Mouse (Mus musculus) kidney, embryonic 15.5 days (tissue): ENCODE measurements at regions not wholly inside any gene's neighbourhood (a gene's known extent, or its start where the extent isn't known, plus 50 kb on each side); places are given as distances from the start of the nearest gene placed in this dataset.
A peak's percentile ranks its signal among the peaks of the same experiment; 100 is the strongest.
"Not testable (repeated sequence)": the region's sequence is repeated elsewhere in the genome, so short reads cannot be mapped to it uniquely, and the experiment has no call there.

Source experiments
- ATAC-seq: fragments of 200-750 bp; cut with Nextera tagmentation; replicated peaks from 2 replicates; pipeline ENCODE4 v1.8.0; 2017; ENCODE audit warnings: moderate TSS enrichment; ENCODE audit not compliant: low FRiP score
- H3K27ac ChIP-seq: fragments of 300-500 bp; sonication (generic); 2 replicates; pipeline ENCODE4 v1.5.1; 2015; ENCODE audit warnings: mild to moderate bottlenecking, inconsistent platforms
- H3K27me3 ChIP-seq: fragments of 300-500 bp; sonication (generic); 2 replicates; pipeline ENCODE4 v1.6.1; 2015; ENCODE audit warnings: inconsistent platforms
- H3K36me3 ChIP-seq: fragments of 300-500 bp; sonication (generic); 2 replicates; pipeline ENCODE4 v1.6.1; 2015; ENCODE audit warnings: inconsistent platforms
- H3K4me1 ChIP-seq: fragments of 300-500 bp; sonication (generic); 2 replicates; pipeline ENCODE4 v1.6.1; 2015; ENCODE audit warnings: inconsistent platforms
- H3K4me2 ChIP-seq: fragments of 300-500 bp; sonication (generic); 2 replicates; pipeline ENCODE4 v1.6.1; 2015; ENCODE audit warnings: moderate library complexity, mild to moderate bottlenecking, inconsistent platforms
- H3K4me3 ChIP-seq: fragments of 300-500 bp; sonication (generic); replicated peaks from 2 replicates; pipeline ENCODE4 v1.5.1; 2015; ENCODE audit warnings: mild to moderate bottlenecking, inconsistent platforms
- H3K9ac ChIP-seq: fragments of 300-500 bp; sonication (generic); 2 replicates; pipeline ENCODE4 v1.6.1; 2015; ENCODE audit warnings: mild to moderate bottlenecking, inconsistent platforms
- H3K9me3 ChIP-seq: fragments of 300-500 bp; sonication (generic); replicated peaks from 2 replicates; pipeline ENCODE4 v1.6.1; 2016; ENCODE audit warnings: inconsistent platforms
- WGBS: fragments of 180-500 bp; shearing (Covaris S2); methylation state at CpG from one replicate; pipeline ENCODE4 v1.1.7; 2015; ENCODE audit warnings: mixed read lengths; 5-methylcytosine and 5-hydroxymethylcytosine counted together

DNA sequence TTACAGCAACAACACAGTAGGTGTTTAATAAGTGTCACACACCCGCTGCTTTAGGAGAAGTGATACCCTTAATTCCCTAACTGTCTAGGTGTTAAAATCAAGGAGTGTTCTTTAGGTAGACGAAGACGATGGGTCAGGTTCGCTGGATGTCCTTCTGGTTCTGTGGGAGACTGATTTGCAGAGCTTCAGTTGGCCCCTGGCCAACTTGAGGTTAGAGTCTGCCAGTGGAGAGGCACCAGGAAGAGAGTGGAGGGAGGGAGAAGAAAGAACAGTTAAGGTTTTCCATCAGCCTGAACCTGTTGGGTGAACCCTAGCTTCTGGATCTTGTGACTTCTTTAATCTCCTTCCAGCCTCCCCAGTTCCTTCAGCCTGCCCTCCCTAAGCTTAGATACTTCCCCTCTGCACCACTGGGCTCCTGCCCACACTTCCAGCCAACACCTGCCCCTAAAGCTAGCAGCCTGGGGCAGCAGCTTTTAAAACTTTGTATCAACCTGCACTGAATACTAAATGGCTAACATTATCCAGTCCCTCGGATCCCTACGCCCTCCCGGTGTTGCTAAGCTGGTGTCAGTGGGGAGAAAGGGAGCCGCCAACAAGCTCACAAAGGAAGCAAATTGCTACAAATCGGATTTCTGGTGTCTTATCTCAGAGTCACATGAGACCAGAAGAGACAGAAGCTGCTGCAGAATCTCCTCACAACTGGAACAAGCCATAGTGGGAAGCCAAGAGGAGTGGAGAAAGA is 62.1 kb upstream of the Adgrl1 start:
- Histone ChIP-seq H3K9me3 (no peaks in the 10 kb centered on the region), H3K4me3 (no peak overlapping the region), H3K9ac (no peak overlapping the region), H3K27ac (no peak overlapping the region), H3K27me3 (no peaks in the 10 kb centered on the region; the same call in 1 of the 2 replicates), H3K4me1 (no peaks in the 10 kb centered on the region), H3K36me3 (no peaks in the 10 kb centered on the region), H3K4me2 (no peak overlapping the region)
- WGBS: 69% methylated on average over 9 of the region's 9 CpGs
- no peak for ATAC-seq

GRCm38 (mm10) chr8:83829851-83830250 is 70.1 kb upstream of the Adgrl1 start:
- no peaks in the 10 kb centered on the region for H3K4me1 ChIP-seq
- no peak for ATAC-seq

DNA sequence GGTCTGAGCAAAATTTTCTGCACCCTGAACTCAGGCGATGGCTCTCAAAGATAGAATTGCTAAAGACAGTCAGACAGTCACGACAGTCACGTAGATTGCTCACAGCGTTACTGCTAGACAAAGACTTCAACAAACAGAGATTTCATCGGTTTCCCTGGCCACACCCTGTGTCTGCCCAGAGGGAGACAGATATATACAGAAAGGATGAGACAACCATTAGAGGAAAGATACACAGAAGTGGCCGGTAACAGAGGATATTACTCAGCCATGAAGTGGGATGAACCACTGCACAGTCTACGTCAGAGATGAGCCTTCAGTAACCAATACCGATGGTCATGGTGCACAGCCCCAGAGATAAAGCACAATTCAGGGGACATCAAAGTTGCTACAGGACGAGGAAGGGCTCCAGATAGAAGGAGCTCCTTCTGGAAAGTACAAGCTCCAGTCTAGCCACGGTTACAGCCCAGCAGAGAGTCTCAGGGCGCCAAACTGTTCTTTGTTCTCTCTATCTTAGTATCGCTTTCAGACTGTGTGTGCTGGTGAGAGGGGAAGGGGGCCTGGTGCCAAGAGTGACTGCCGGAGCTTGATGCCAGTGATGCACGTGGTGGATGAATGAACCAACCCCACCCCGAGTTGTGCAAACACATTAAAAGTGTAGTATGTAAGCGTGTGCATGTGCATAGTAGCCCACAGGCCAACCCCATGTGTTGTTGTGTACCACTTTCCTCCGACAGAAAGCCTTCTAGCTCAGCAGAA is 74.8 kb upstream of the Adgrl1 start:
- ATAC-seq: no peak
- Histone ChIP-seq H3K36me3 (no peaks in the 10 kb centered on the region), H3K4me1 (no peaks in the 10 kb centered on the region), H3K27me3 (no peaks in the 10 kb centered on the region), H3K9ac (no peak overlapping the region), H3K4me2 (no peak overlapping the region), H3K9me3 (no peaks in the 10 kb centered on the region; the same call in 1 of the 2 replicates), H3K4me3 (no peak overlapping the region), H3K27ac (no peak overlapping the region)
- 87% methylated on average over 17 of the region's 17 CpGs for WGBS

More at GRCm38 (mm10) chr8:83829851-83830250, 70.1 kb upstream of the Adgrl1 start:
- H3K36me3 ChIP-seq: no peaks in the 10 kb centered on the region
- 74% methylated on average over 2 of the region's 2 CpGs for WGBS
- H3K9me3 ChIP-seq: no peaks in the 10 kb centered on the region; the same call in 1 of the 2 replicates
- H3K4me2 ChIP-seq: no peak overlapping the region
- H3K9ac ChIP-seq: no peak overlapping the region
- H3K4me3 ChIP-seq: no peak overlapping the region
- H3K27me3 ChIP-seq: peaks cover 4% of the 10 kb centered on the region; the same call in 1 of the 2 replicates
- H3K27ac ChIP-seq: no peak overlapping the region

DNA sequence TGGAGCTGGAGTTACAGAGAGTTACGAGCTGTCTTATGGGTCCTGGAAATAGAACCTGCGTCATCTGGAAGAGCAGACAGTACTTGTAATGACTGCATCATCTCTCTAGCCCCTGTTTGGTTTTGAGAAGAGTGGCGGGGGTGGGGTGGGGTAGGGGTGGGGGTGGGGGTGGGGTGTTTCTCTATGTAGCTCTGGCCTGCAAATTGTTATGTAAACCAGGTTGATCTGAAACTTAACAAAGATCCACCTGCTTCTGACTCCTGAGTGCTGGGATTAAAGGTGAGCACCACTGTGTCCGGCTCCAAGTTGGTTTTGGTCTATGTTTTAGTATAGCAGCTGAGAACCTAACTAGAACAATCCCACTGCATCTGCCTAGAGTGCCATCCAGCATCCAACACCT is 78.0 kb upstream of the Adgre5 start:
- Histone ChIP-seq H3K9ac (no peak overlapping the region), H3K27ac (no peak overlapping the region), H3K4me2 (no peak overlapping the region), H3K4me3 (no peak overlapping the region), H3K9me3 (no peaks in the 10 kb centered on the region), H3K4me1 (no peaks in the 10 kb centered on the region), H3K36me3 (no peaks in the 10 kb centered on the region), H3K27me3 (no peaks in the 10 kb centered on the region)
- WGBS: 80% methylated on average over 4 of the region's 4 CpGs
- no peak for ATAC-seq

GRCm38 (mm10) chr8:83810651-83811050 is 69.5 kb upstream of the Adgre5 start:
- no peaks in the 10 kb centered on the region for H3K27me3 ChIP-seq
- H3K9me3 ChIP-seq: no peaks in the 10 kb centered on the region
- H3K27ac ChIP-seq: no peak overlapping the region
- H3K4me2 ChIP-seq: no peak overlapping the region
- ATAC-seq: no peak
- no peaks in the 10 kb centered on the region for H3K36me3 ChIP-seq
- WGBS: 66% methylated on average over 2 of the region's 2 CpGs
- H3K4me3 ChIP-seq: no peak overlapping the region
- no peaks in the 10 kb centered on the region for H3K4me1 ChIP-seq
- H3K9ac ChIP-seq: no peak overlapping the region

GRCm38 (mm10) chr8:83805612-83806011 is 64.5 kb upstream of the Adgre5 start:
- Histone ChIP-seq H3K9me3 (no peaks in the 10 kb centered on the region), H3K4me2 (no peak overlapping the region), H3K27me3 (no peaks in the 10 kb centered on the region), H3K36me3 (no peaks in the 10 kb centered on the region), H3K4me3 (no peak overlapping the region), H3K27ac (no peak overlapping the region), H3K4me1 (no peaks in the 10 kb centered on the region), H3K9ac (no peak overlapping the region)
- WGBS: 66% methylated on average over 6 of the region's 6 CpGs
- ATAC-seq: no peak

- not testable (repeated sequence) for H3K9me3 ChIP-seq, H3K4me3 ChIP-seq, H3K4me1 ChIP-seq, H3K27me3 ChIP-seq, H3K36me3 ChIP-seq, H3K9ac ChIP-seq, ATAC-seq, H3K27ac ChIP-seq, H3K4me2 ChIP-seq
- 37% methylated on average over 1 of the region's 1 CpGs for WGBS
Observed at GRCm38 (mm10) chr8:83803312-83803711, 62.2 kb upstream of the Adgre5 start.

DNA sequence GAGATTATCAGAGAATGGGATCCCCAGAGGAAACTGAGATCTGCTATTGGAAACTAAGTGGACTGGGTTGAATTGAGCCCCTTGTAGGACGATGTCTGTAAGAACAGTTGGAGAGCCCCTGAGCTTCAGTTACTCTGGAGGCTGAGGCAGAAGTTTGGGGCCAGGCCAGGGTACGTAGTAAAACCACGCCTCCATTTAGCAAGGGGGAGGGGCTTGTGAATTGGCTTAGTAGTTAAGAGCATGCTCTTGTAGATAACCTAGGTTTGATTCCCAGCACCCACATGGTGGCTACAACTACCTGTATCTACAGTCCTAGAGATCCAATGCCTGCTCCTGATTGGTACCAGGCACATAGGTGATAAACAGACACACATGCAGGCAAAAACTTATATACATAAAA is 61.4 kb upstream of the Adgre5 start:
- H3K4me1 ChIP-seq: 0 out of 2 replicates have a peak, but pooled peaks cover 4% of the 10 kb centered on the region
- WGBS: 43% methylated on average over 3 of the region's 3 CpGs
- H3K36me3 ChIP-seq: no peaks in the 10 kb centered on the region
- ATAC-seq: no peak
- H3K27ac ChIP-seq: no peak overlapping the region
- no peak overlapping the region for H3K9ac ChIP-seq
- H3K9me3 ChIP-seq: no peaks in the 10 kb centered on the region
- no peaks in the 10 kb centered on the region for H3K27me3 ChIP-seq
- no peak overlapping the region for H3K4me2 ChIP-seq
- H3K4me3 ChIP-seq: no peak overlapping the region

GRCm38 (mm10) chr8:83799607-83799950 is 58.5 kb upstream of the Adgre5 start:
- H3K4me1 ChIP-seq: 0 out of 2 replicates have a peak, but pooled peaks cover 4% of the 10 kb centered on the region
- no peak for ATAC-seq
- peak overlapping the region; percentile 45; the same call in 1 of the 2 replicates for H3K27ac ChIP-seq
- H3K9ac ChIP-seq: no peak overlapping the region
- H3K9me3 ChIP-seq: no peaks in the 10 kb centered on the region
- 38% methylated on average over 8 of the region's 8 CpGs for WGBS
- no peak overlapping the region for H3K4me3 ChIP-seq
- H3K4me2 ChIP-seq: no peak overlapping the region
- no peaks in the 10 kb centered on the region for H3K36me3 ChIP-seq
- H3K27me3 ChIP-seq: no peaks in the 10 kb centered on the region

- no peaks in the 10 kb centered on the region for H3K36me3 ChIP-seq
- no peaks in the 10 kb centered on the region for H3K9me3 ChIP-seq
- no peak for ATAC-seq
- 0 out of 2 replicates have a peak, but pooled peaks cover 4% of the 10 kb centered on the region for H3K4me1 ChIP-seq
- H3K9ac ChIP-seq: no peak overlapping the region
- WGBS: 63% methylated on average over 9 of the region's 9 CpGs
- no peak overlapping the region for H3K4me2 ChIP-seq
- H3K27ac ChIP-seq: peak overlapping the region; percentile 45; the same call in 1 of the 2 replicates
- no peak overlapping the region for H3K4me3 ChIP-seq
- peaks cover under 1% of the 10 kb centered on the region; the same call in 1 of the 2 replicates for H3K27me3 ChIP-seq
Observed at GRCm38 (mm10) chr8:83798881-83799606, 57.9 kb upstream of the Adgre5 start.

DNA sequence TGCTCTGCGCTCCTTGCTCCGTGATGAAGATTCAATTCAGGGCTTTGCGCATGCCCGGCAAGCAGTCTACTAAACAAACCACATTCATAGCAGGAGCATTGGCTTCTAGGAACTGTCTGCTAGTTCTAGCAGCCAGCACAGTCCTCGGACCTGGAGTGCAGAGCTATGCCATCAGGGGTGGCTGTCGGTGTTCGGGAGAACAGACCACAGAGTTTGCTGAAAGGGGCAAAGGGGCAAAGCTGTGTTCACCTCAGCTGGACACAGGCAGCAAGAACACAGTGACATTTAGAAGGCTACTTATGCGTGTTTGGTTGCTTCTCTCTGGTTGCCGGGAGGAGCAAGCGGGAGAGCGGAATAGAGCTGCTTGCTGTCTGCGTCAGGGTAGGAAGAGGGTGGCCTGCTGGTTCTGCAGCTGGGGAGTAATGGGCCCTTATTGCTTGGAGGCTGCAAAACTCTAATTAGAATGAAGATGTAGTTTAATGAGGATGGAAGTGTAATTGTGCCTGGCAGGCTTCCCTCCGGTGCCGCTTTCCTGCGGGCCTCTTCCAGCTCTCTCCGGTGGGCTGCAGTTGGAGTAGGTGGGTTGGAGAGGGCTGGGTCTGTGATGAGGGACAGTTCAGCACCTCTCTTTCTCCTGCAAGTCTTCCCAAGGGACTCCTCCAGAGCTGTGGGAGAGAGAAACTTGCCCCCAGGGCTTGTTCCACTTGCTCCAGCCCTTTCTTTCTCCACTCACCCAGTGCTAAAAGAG is 52.5 kb upstream of the Adgre5 start:
- ATAC-seq: no peak
- Histone ChIP-seq H3K27me3 (peaks cover 5% of the 10 kb centered on the region; the same call in 1 of the 2 replicates), H3K4me3 (no peak overlapping the region), H3K4me2 (no peak overlapping the region), H3K9me3 (no peaks in the 10 kb centered on the region), H3K27ac (no peak overlapping the region), H3K9ac (no peak overlapping the region), H3K4me1 (no peaks in the 10 kb centered on the region), H3K36me3 (no peaks in the 10 kb centered on the region)
- WGBS: 73% methylated on average over 16 of the region's 16 CpGs
